Mouse (Mus musculus) erythroid progenitor cell, adult 5-6 weeks (primary cell): ENCODE results near the gene Pimreg. TPM values are rescaled to one million over a fixed set of nuclear protein-coding genes. Genes with fewer than 3 reads are reported as not detected.

Source experiments
- ATAC-seq: replicated peaks from 2 replicates; pipeline ENCODE4 v1.8.0; 2016; ENCODE audit warnings: moderate number of reproducible peaks, mild to moderate bottlenecking, moderate TSS enrichment, inconsistent platforms; ENCODE audit not compliant: poor library complexity, low FRiP score, severe bottlenecking
- total RNA-seq, 2 experiments: library from RNA; stranded (forward) in 1 of 2; stranded (reverse) in 1 of 2; fragments of 150-400 nt in 1 of 2; fragments of 186-747, 209-891 nt in 1 of 2; gene quantifications; 2 replicates each; pipeline versions ENCODE4 v1.2.3 to v1.2.4; 2015 to 2017; ENCODE audit warnings: low replicate concordance in 2 of 2

Gene Pimreg
- total RNA-seq, 2 experiments from 2014 or later, result 8.0 TPM; not detected in 1

- no peak for ATAC-seq
Measured at GRCm38 (mm10) chr11:72026516-72026915, 15.3 kb upstream of the Pimreg start.

DNA sequence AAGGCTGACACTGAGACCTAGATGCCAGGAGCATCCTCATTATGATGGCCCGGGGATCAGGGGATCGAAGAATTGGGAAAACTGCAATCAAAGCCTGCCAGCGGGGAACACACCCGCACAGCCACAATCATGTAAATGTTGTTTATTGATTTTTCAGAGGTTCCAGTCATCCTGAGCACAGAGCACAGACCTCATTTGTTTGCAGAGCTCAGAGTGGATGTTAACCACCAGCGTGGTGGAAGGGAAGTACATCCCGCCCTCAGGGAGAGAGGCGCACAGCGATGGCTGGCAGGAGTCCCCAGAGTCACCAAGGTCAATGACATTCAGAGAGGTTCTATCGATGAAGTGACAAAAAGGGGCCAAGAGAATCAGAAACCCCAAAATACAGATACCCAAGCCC lies 14.0 kb upstream of the Pimreg start:
- ATAC-seq, result no peak

- ATAC-seq, result no peak
Measured at GRCm38 (mm10) chr11:72029143-72029542, 12.7 kb upstream of the Pimreg start.

- ATAC-seq, result no peak
Measured at GRCm38 (mm10) chr11:72031353-72031752, 10.5 kb upstream of the Pimreg start.

DNA sequence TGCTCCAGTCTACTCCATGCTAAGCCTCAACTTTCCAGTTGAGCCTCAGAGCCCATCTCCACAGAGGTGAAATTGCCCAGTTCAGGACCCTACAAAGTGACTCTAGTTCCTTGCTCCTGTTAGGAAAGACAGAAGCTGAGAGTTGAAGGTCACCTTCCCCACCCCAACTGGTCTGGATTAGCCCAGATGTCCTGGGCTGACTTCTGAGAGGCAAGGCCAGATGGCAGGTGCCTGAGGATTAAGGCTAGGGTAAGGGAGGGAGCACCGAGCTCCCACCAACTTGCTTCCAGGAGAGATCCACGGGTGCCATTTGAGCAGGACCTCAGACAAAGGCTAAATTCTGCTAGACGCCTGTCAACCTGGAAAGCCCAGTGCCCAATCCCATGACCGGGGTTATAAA lies 9.7 kb upstream of the Pimreg start:
- ATAC-seq, result no peak

DNA sequence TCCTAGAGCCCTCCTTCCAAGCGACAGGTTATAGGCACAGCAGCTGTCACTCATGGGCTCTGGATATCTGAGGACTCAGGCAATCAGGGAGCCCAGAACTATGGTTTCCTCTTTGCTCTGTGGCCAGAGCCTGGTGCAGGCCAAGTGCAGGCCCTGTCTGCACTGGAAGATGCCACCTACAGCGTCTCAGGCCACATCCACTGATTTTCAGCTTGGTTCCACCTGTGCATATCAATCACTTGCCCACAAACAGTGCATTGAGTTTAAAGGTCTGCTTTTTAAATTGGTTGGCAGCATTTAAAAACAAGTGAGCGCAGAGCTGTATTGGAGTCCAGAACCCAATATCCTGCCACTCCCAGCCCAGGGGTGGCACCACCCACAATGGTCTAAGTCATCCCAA lies 9.2 kb upstream of the Pimreg start:
- no peak for ATAC-seq

DNA sequence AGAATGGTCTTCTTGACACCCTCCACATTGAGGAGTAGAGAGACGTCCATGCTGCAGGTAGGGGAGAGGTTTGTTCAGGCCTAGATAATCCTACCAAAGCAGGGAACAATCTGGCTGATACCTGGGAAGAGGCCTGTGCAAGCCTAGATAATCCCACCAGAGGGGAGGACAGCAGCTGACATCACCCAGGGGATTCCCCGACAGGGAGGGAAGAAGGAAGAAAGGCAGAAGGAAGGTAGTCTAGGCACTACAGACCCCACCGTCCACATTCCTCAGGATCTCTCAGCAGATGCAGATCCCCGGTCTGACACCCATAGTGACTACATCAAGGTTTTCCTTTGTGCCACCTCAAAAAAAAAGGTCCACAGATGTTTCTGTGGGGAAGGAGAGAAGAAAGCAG lies 4.4 kb upstream of the Pimreg start, which contains the start of gene Aipl1:
Gene Aipl1, minus strand, starts transcription at position 101 of the 400 bp plus-strand sequence.
- ATAC-seq, result no peak

DNA sequence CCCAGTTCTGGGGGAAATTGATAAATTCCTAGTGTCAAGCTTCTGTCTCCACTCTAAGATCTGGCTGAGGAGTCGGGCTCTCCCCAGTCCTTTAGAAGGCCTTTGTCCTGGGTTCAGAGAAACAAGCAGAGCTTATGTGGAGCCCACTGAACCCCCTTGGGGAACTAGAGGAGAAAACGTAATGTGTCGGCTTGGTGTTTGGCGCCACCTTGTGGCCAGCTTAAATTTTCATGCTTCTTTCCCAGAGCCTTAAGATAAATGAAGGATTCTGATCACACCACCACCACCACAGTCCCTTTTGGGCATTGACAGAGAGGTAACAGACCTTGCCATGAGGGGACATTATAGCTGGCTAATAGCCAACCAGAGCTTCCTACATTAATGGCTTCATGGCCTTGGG lies 3.8 kb upstream of the Pimreg start:
- ATAC-seq, result no peak

DNA sequence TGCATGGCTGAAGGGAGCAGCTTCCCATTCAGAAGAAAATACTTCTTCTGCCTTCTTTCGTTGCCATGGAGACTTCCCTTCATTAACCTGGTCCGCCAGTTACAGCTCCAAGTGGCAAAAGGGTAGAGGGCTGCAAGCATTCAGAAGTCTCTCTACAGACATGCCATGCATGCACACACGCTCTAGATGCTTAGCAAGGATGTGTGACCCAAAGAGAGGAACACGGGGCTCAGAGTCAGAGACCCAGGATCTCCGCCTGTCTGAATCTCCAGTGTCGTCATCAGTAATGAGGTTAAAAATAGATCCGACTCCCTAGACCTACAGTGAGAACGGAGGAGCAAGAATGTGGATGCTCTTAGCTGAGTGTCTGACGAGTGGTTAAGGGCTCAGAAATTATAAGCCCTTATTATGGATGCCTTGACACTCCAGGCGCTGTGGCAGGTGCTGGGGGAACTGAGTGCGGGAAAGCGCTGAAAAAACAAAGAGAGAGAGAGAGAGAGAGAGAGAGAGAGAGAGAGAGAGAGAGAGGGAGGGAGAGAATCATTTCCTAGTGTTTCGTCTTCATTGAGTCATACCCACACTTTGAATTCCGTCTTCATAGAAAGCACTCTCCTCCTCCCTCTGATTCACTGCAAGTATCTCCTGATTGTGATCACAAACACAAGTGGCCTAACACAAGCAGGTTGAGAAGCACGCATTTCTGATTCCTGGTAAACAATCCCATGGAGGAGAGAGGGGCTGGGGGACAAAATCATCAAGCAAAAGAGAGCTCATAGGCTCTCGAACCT lies 2.0 kb upstream of the Pimreg start:
- ATAC-seq, result no peak

GRCm38 (mm10) chr11:72041290-72041767 lies 503 bp upstream of the Pimreg start:
- no peak for ATAC-seq

DNA sequence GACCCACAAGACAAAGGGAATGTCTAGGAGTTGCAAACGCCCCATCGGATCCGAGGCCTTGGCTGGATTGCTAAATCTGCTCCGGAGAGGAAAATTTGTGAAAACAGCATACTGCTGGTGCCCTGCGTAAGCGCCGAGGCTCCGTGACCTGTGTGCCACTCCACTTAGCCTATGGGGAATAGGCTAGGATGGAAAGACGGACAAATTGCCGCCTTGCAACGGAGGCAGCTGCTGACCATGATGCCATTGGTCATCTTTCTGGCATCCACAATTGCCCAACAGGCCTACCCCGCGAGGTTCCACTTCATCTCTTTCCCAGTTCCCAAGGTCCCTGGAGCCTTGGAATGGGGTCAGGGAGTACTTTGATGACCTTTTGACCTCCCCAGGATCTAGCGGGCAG lies 799 bp downstream of the Pimreg start:
- ATAC-seq, result no peak

DNA sequence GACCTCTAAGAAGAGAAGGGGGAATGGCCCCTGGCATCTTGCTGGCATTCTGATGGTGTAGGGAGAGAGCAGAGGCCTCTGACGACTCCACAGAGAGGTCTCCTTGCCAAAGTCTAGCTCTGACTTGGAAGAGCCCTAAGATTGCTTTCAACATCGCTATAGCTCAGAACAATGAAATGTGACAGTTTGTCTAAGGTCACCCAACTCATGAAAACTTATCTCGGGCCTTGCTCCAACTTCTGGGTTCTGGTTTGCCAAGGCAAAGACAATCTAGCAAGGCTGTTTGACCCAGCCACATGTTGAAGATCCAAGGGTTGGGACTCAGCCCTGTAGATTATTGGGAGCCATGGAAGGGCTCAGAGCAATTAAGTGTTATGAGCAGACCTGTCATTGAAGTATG lies 2.4 kb downstream of the Pimreg start:
- no peak for ATAC-seq

DNA sequence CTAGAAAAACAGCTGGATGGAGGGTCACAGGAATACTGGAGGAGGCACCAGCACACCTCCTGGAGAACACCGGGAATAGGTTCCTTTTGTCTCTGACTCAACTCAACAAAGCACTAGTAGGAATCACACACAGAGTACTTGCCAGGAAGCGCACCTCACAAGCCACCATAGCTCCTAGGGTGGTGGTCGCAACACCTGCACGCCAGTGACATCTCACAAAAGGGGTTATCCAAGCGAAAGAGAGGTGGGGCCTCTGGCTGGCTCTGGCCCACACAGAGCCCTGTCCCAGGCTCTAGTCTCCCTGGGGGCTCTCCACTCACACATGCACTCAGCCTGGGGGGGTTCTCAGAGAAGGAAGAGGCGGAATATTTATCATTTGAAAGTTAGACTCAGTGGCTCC lies 6.9 kb downstream of the Pimreg start:
- ATAC-seq, result no peak

DNA sequence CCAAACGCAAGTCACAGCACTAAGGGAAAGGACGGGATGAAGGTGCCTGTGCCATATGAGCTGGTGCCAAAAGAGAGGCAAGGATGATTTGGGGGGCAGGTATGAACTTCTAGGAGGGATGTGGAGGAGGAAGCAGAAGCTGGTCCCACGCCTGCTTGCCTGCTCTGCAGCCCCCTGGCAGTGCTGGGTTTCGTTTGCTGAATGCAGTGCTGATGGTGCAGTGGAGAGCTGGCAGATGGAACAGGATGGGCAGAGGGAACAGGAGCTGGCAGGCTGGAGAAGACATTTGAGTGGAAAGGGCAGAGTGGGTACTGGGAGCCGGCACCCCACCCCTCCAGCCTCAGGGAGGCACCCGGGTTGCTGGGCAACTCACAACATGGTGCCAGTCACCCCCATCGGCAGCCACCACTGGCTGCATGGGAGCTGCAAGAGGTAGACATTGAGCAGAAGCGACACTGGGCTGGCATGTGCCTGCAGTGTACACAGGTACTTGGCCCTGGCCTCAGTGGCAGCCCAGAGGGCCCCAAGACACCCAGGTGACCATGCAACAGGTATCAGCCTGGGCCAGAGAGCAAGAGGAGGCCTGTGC lies 7.4 kb downstream of the Pimreg start:
- no peak for ATAC-seq

DNA sequence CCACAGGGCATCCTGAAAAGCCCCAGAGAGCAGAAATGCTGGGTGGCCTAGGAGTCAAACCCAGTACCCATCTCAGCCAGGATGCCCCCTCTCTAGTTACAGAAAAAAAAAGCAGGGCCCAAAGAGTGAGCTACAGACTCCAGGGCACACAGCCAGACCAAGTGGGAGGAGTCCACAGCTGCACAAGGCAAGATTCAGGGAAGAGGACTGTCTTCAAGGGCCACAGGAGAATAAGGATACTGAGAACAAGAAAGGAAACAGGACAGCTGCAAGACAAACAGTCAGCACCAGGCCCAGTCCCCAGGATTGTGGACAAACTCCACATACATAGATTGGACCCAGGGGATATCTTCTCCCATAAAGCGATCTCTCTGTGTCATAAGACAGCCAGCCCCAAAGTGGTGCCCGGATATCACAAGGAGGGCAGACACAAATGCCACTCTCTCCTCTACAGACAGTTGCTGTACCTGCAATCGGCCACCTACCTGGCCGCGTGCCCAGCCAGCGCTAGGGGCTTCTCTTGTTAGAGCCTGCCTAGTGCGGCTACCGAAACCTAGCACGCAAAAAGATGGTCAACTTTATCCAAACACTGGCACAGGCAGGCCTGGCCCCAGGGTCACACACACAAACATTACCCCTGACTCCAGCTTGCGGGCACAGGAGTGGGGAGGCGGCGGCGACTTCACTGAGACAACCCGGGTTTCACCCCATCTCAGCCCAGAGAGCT lies 8.5 kb downstream of the Pimreg start:
- no peak for ATAC-seq

- no peak for ATAC-seq
Measured at GRCm38 (mm10) chr11:72050895-72051858, 9.3 kb downstream of the Pimreg start.

DNA sequence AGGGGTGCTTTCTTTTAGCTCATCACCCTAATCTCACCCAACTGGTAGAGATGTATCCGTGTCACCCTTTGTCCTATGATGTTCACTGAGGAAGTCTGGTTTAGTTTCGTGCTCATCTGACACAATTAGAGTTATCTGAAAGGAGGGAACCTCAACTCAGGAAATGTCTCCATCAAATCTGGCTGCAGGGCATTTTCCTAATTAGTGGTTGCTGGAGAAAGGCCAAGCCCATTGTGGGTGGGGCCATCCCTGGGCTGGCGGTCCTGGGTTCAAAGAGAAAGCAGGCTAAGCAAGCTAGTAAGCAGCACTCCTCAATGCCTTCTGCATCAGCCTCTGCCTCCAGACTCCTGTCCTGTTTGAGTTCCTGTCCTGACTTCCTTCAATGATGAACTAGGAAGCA lies 10.4 kb downstream of the Pimreg start:
- ATAC-seq, result no peak

- ATAC-seq, result peak; percentile 57; the same call in 1 of the 2 replicates
Measured at GRCm38 (mm10) chr11:72052636-72053035, 10.8 kb downstream of the Pimreg start.

DNA sequence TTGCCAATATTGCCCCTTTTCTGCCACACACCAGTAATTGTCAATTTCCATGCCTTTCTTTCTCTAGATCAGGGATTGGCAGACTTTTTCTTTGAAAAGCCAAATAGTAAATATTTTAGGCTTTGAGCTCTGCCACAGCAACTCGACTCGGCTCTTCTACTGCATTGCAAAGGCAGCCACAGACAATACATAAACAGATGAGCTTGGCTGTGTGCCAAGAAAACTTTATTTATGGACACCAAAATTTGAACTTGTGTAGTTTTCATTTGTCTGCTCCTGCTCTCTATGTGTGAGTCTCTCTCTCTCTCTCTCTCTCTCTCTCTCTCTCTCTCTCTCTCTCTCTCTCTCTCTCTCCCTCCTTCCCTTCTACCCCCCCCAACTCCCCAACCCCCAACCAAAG lies 13.3 kb downstream of the Pimreg start:
- ATAC-seq, result no peak

DNA sequence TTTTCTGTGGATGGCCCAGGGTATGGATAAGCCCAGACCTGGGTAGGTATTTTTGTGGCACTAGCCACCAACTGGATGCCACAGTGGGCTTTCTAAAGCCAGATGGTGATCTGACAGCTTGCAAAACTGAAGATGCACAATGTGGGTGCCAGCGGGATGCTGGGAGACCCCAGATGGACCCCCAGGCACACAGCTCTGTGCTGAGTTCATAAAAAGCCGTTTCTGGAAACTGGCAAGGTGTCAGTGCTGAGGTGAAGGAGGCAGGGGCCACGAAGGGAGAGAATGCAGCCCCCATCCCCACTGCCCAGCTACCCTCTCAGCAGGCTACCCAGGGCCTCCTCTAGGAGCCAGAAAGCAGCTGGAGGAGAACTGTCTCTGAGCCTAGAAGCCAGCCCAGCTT lies 15.3 kb downstream of the Pimreg start:
- no peak for ATAC-seq
